Comparison of ENCODE assay signal across 11 mouse cellular contexts in the genomic region with DNA sequence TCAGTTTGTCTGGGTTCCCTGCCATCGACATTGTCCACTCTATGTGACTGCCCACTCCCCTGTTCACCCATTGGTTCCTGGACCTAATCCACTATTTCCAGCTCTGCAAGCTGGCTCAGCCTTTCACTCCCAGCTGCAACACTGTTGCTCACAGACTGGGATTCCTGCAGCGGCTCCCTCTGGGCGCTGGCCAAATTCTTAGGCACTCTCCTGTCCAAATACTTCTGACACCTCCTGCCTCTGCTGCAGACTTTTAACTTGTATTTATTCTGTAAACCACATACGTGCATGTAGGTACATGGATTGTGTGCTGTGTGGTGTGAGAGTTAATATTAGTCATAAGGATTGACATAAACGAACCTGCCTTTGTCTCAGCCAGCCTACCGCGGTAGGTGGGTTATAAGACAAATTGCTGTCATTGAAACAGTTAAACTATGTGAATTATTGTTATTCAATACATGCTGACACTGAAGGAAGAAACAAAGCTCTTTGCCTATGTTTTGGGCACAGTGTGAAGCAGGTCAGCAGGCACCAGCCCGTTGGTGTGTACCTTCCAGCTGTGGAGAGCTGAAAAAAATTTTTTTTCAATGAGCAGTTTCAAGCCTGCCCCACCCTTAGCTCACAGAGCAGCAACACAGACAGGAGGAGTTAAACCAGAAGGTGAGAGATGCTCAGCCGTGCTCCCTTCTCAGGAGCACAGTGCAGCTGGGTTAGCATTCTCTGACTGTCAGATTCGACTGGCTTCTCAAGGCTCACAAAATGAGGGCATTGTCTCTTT.
DNase-seq lines count a peak whose midpoint lies in the region; ATAC-seq lines count a peak whose summit lies in the region.
"Had no signal": no experiment of that assay in that cellular context is flagged by ENCODE, and none has a peak within 500 bp of the region (broad histone marks: within the 10 kb centered on the region; RNA-seq: fewer than 3 reads in every experiment).

No protein-coding gene starts in this region.

- peak; percentile 16 for DNase-seq in adrenal gland, postnatal 10 days
- no peak for DNase-seq in adrenal gland, adult (ENCODE audit: inconsistent age in 2 of 2, low spot score in 1 of 2)
- DNase-seq in heart, postnatal 10 days = peak; percentile 45 to 63
- no peak for DNase-seq in heart, adult 9 months (ENCODE audit: low spot score in 2 of 2)
- DNase-seq in 3T3-L1 (ENCODE audit: low read depth, low spot score) = peak; percentile 66
- no peak for DNase-seq in layer of hippocampus, adult 9-11 months

- H3K9ac ChIP-seq in lung, embryonic 16.5 days (ENCODE audit: low read length) = peak overlapping the region; percentile 39; the same call in 1 of the 2 replicates
- H3K9ac ChIP-seq: hindbrain, embryonic 14.5 days had no signal

- intact Hi-C loops in heart, postnatal 10 days (cut with DNase I) = no loop called here

- ATAC-seq in lung, embryonic 16.5 days (ENCODE audit: low read depth) = peak; percentile 76
- ATAC-seq in erythroblast, adult 5-6 weeks (replicated peaks; ENCODE audit: low FRiP score, poor library complexity, severe bottlenecking) = no peak

- H3K27me3 ChIP-seq in lung, embryonic 16.5 days (ENCODE audit: control insufficient read depth, insufficient read depth, low read depth, low read length) = no peaks in the 10 kb centered on the region

- H3K9me3 ChIP-seq in lung, embryonic 16.5 days (ENCODE audit: control insufficient read depth, low read length) = no peaks in the 10 kb centered on the region

- WGBS in lung, embryonic 16.5 days = 21% methylated on average over 10 of the region's 10 CpGs

- H3K36me3 ChIP-seq in lung, embryonic 16.5 days (ENCODE audit: control insufficient read depth, insufficient read depth, low read length) = no peaks in the 10 kb centered on the region

- peak overlapping the region; percentile 9; the same call in 1 of the 2 replicates for H3K4me2 ChIP-seq in lung, embryonic 16.5 days (ENCODE audit: low read depth, low read length)
- H3K4me2 ChIP-seq: hindbrain, embryonic 14.5 days had no signal

- peaks cover 21% of the 10 kb centered on the region for H3K4me1 ChIP-seq in lung, embryonic 16.5 days (replicated peaks; ENCODE audit: control insufficient read depth, insufficient read depth, low read length)

- no peak overlapping the region for H3K4me3 ChIP-seq in lung, embryonic 16.5 days (ENCODE audit: low read length)

- H3K27ac ChIP-seq in lung, embryonic 16.5 days (ENCODE audit: low read length) = peak overlapping the region; percentile 71
- H3K27ac ChIP-seq: hindbrain, embryonic 14.5 days; kidney, postnatal 0 days; macrophage had no signal

Comparison
In these comparisons a context has a peak if more than half of its experiments do, and no peak if none do; other contexts are left out.
1. DNase-seq: peak in adrenal gland, postnatal 10 days (single experiment), heart, postnatal 10 days (2 of 2) and 3T3-L1 (single experiment); none in adrenal gland, adult (0 of 2), heart, adult 9 months (0 of 2) and layer of hippocampus, adult 9-11 months (single experiment).